ENCODE assay signal across 13 mouse cellular contexts in the genomic region with DNA sequence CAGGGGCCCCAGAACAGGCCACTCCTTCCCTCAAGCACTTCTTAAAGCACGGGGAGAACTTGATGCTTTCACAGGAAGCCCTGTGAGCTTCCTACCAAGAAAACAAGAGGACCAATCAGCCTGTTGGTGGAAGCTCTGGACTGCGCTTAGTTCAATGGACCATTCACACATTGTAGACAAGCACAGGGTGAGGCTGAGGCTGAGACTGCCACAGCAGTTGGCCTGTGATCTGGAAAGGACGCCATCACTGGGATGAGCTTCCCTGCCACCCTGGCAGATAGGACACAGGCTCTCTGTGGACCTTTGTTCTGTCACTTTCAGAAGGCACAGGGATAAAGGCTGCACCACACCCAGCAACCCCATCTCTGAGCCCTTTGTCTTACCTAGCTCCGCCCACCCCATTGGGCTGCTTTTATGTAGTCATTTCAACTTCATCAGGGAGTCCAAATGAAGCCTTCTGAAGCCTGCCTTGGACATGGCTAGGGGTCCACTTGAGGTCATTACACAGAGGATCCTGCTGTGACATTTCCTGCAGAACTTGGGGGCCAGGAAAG. TPM values are rescaled to one million over a fixed set of nuclear protein-coding genes. Genes with fewer than 3 reads are reported as not detected.
DNase-seq lines count a peak whose midpoint lies in the region; ATAC-seq and TF ChIP-seq lines count a peak whose summit lies in the region.
"Had no signal": no experiment of that assay in that cellular context is flagged by ENCODE, and none has a peak within 500 bp of the region (broad histone marks: within the 10 kb centered on the region; RNA-seq: fewer than 3 reads in every experiment).

No protein-coding gene starts in this region.

- H3K4me3 ChIP-seq in forebrain, embryonic 11.5 days (ENCODE audit: low read depth, low read length) = no peak overlapping the region
- H3K4me3 ChIP-seq in forebrain, embryonic 13.5 days = no peak overlapping the region
- H3K4me3 ChIP-seq in hindbrain, postnatal 0 days (ENCODE audit: low read length) = no peak overlapping the region
- H3K4me3 ChIP-seq in hindbrain, embryonic 13.5 days = no peak overlapping the region
- no peak overlapping the region for H3K4me3 ChIP-seq in embryonic facial prominence, embryonic 11.5 days (ENCODE audit: low read depth, low read length)
- no peak overlapping the region for H3K4me3 ChIP-seq in limb, embryonic 13.5 days
- H3K4me3 ChIP-seq in thymus, adult 2 months (ENCODE audit: control insufficient read depth, insufficient read depth, low read length) = no peak overlapping the region
- H3K4me3 ChIP-seq: kidney, embryonic 15.5 days had no signal

- WGBS in forebrain, embryonic 11.5 days = 45% methylated on average over 4 of the region's 4 CpGs
- 36% methylated on average over 4 of the region's 4 CpGs for WGBS in forebrain, embryonic 13.5 days
- 50% methylated on average over 4 of the region's 4 CpGs for WGBS in hindbrain, postnatal 0 days
- WGBS in hindbrain, embryonic 13.5 days = 46% methylated on average over 4 of the region's 4 CpGs
- 38% methylated on average over 4 of the region's 4 CpGs for WGBS in embryonic facial prominence, embryonic 11.5 days
- 45% methylated on average over 4 of the region's 4 CpGs for WGBS in limb, embryonic 13.5 days
- 79% methylated on average over 4 of the region's 4 CpGs for WGBS in thymus, adult 2 months

- H3K9ac ChIP-seq in forebrain, embryonic 11.5 days (ENCODE audit: low read length) = peak overlapping the region; percentile 12; the same call in 1 of the 2 replicates
- no peak overlapping the region for H3K9ac ChIP-seq in forebrain, embryonic 13.5 days
- H3K9ac ChIP-seq in hindbrain, postnatal 0 days (replicated peaks; ENCODE audit: low read length) = no peak overlapping the region
- H3K9ac ChIP-seq in hindbrain, embryonic 13.5 days = no peak overlapping the region
- no peak overlapping the region for H3K9ac ChIP-seq in embryonic facial prominence, embryonic 11.5 days (replicated peaks; ENCODE audit: low read length)
- no peak overlapping the region for H3K9ac ChIP-seq in limb, embryonic 13.5 days
- H3K9ac ChIP-seq: kidney, embryonic 15.5 days had no signal

- no peak for TF ChIP-seq POLR2A in thymus, adult 2 months (IDR thresholded peaks at IDR 0.05; ENCODE audit: control insufficient read depth, extremely low read depth, insufficient read depth, low read length, poor library complexity)

- no peaks in the 10 kb centered on the region for H3K36me3 ChIP-seq in forebrain, embryonic 11.5 days (ENCODE audit: control insufficient read depth, insufficient read depth, low read length)
- no peaks in the 10 kb centered on the region for H3K36me3 ChIP-seq in forebrain, embryonic 13.5 days (ENCODE audit: poor library complexity, severe bottlenecking)
- H3K36me3 ChIP-seq in hindbrain, postnatal 0 days (ENCODE audit: insufficient read depth, low read length) = no peaks in the 10 kb centered on the region
- no peaks in the 10 kb centered on the region for H3K36me3 ChIP-seq in hindbrain, embryonic 13.5 days
- H3K36me3 ChIP-seq in embryonic facial prominence, embryonic 11.5 days (replicated peaks; ENCODE audit: control insufficient read depth, insufficient read depth, low read depth, low read length) = no peaks in the 10 kb centered on the region
- H3K36me3 ChIP-seq in limb, embryonic 13.5 days = no peaks in the 10 kb centered on the region
- H3K36me3 ChIP-seq in thymus, adult 2 months (ENCODE audit: control insufficient read depth, insufficient read depth, low read length) = no peaks in the 10 kb centered on the region
- H3K36me3 ChIP-seq: kidney, embryonic 15.5 days had no signal

- no peaks in the 10 kb centered on the region for H3K27me3 ChIP-seq in forebrain, embryonic 11.5 days (ENCODE audit: control insufficient read depth, insufficient read depth, low read length)
- H3K27me3 ChIP-seq in forebrain, embryonic 13.5 days = no peaks in the 10 kb centered on the region
- no peaks in the 10 kb centered on the region for H3K27me3 ChIP-seq in hindbrain, postnatal 0 days (ENCODE audit: insufficient read depth, low read length)
- no peaks in the 10 kb centered on the region; the same call in 1 of the 2 replicates for H3K27me3 ChIP-seq in hindbrain, embryonic 13.5 days
- no peaks in the 10 kb centered on the region for H3K27me3 ChIP-seq in embryonic facial prominence, embryonic 11.5 days (ENCODE audit: control insufficient read depth, insufficient read depth, low read length)
- no peaks in the 10 kb centered on the region for H3K27me3 ChIP-seq in limb, embryonic 13.5 days
- no peaks in the 10 kb centered on the region for H3K27me3 ChIP-seq in thymus, adult 2 months (ENCODE audit: control insufficient read depth, insufficient read depth, low read length)
- H3K27me3 ChIP-seq: kidney, embryonic 15.5 days had no signal

- ATAC-seq in forebrain, embryonic 11.5 days (replicated peaks; ENCODE audit: low FRiP score) = peak; percentile 46; the same call in 1 of the 2 replicates
- no peak for ATAC-seq in forebrain, embryonic 13.5 days
- 0 out of 2 replicates have a peak, but pooled peaks have one; percentile 24 for ATAC-seq in hindbrain, postnatal 0 days
- ATAC-seq in hindbrain, embryonic 13.5 days (ENCODE audit: low FRiP score) = no peak
- ATAC-seq in embryonic facial prominence, embryonic 11.5 days (replicated peaks; ENCODE audit: insufficient number of reproducible peaks, low FRiP score, low TSS enrichment, low read depth) = 0 out of 2 replicates have a peak, but pooled peaks have one; percentile 34
- no peak; the same call in 1 of the 2 replicates for ATAC-seq in limb, embryonic 13.5 days (ENCODE audit: low FRiP score, low read depth)

- H3K4me2 ChIP-seq in forebrain, embryonic 11.5 days (ENCODE audit: low read depth, low read length, severe bottlenecking) = no peak overlapping the region
- no peak overlapping the region for H3K4me2 ChIP-seq in forebrain, embryonic 13.5 days
- H3K4me2 ChIP-seq in hindbrain, postnatal 0 days (ENCODE audit: low read depth, low read length) = no peak overlapping the region
- H3K4me2 ChIP-seq in hindbrain, embryonic 13.5 days = no peak overlapping the region
- H3K4me2 ChIP-seq in embryonic facial prominence, embryonic 11.5 days (ENCODE audit: low read depth, low read length) = no peak overlapping the region
- H3K4me2 ChIP-seq in limb, embryonic 13.5 days (replicated peaks) = peak overlapping the region; percentile 41
- H3K4me2 ChIP-seq: kidney, embryonic 15.5 days had no signal

- no peak overlapping the region for H3K27ac ChIP-seq in forebrain, embryonic 11.5 days (ENCODE audit: low read depth, low read length)
- H3K27ac ChIP-seq in forebrain, embryonic 13.5 days = no peak overlapping the region
- no peak overlapping the region for H3K27ac ChIP-seq in hindbrain, postnatal 0 days
- H3K27ac ChIP-seq in hindbrain, embryonic 13.5 days = no peak overlapping the region
- no peak overlapping the region for H3K27ac ChIP-seq in embryonic facial prominence, embryonic 11.5 days (replicated peaks; ENCODE audit: low read depth, low read length)
- no peak overlapping the region for H3K27ac ChIP-seq in limb, embryonic 13.5 days
- H3K27ac ChIP-seq in thymus, adult 2 months (ENCODE audit: control insufficient read depth, insufficient read depth, low read length) = no peak overlapping the region
- H3K27ac ChIP-seq: kidney, embryonic 15.5 days; macrophage had no signal

- no peaks in the 10 kb centered on the region for H3K9me3 ChIP-seq in forebrain, embryonic 11.5 days (ENCODE audit: control insufficient read depth, low read length)
- H3K9me3 ChIP-seq in forebrain, embryonic 13.5 days (replicated peaks) = no peaks in the 10 kb centered on the region
- H3K9me3 ChIP-seq in hindbrain, postnatal 0 days (ENCODE audit: low read length) = no peaks in the 10 kb centered on the region
- H3K9me3 ChIP-seq in hindbrain, embryonic 13.5 days = no peaks in the 10 kb centered on the region
- H3K9me3 ChIP-seq in embryonic facial prominence, embryonic 11.5 days (replicated peaks; ENCODE audit: control insufficient read depth, low read length) = no peaks in the 10 kb centered on the region
- no peaks in the 10 kb centered on the region for H3K9me3 ChIP-seq in limb, embryonic 13.5 days
- H3K9me3 ChIP-seq: kidney, embryonic 15.5 days had no signal

- no peak for DNase-seq in forebrain, embryonic 11.5 days (ENCODE audit: low spot score)
- DNase-seq in hindbrain, postnatal 0 days (ENCODE audit: low spot score) = no peak
- DNase-seq in embryonic facial prominence, embryonic 11.5 days (ENCODE audit: low spot score) = no peak
- no peak for DNase-seq in thymus, postnatal 14 days
- no peak for DNase-seq in thymus, adult 2 months
- DNase-seq: adrenal gland, postnatal 14 days; cerebellum, postnatal 14 days; heart, postnatal 4 days had no signal

- peaks cover 4% of the 10 kb centered on the region; the same call in 1 of the 2 replicates for H3K4me1 ChIP-seq in forebrain, embryonic 11.5 days (replicated peaks; ENCODE audit: control insufficient read depth, insufficient read depth, low read length)
- H3K4me1 ChIP-seq in forebrain, embryonic 13.5 days = 0 out of 2 replicates have a peak, but pooled peaks cover 4% of the 10 kb centered on the region
- H3K4me1 ChIP-seq in hindbrain, postnatal 0 days (ENCODE audit: insufficient read depth, low read length) = 0 out of 2 replicates have a peak, but pooled peaks cover 2% of the 10 kb centered on the region
- H3K4me1 ChIP-seq in hindbrain, embryonic 13.5 days (replicated peaks) = peaks cover 5% of the 10 kb centered on the region; the same call in 1 of the 2 replicates
- no peaks in the 10 kb centered on the region for H3K4me1 ChIP-seq in embryonic facial prominence, embryonic 11.5 days (ENCODE audit: control insufficient read depth, insufficient read depth, low read length)
- peaks cover 14% of the 10 kb centered on the region for H3K4me1 ChIP-seq in limb, embryonic 13.5 days
- H3K4me1 ChIP-seq in thymus, adult 2 months (replicated peaks; ENCODE audit: control insufficient read depth, insufficient read depth, low read length) = no peaks in the 10 kb centered on the region
- H3K4me1 ChIP-seq: kidney, embryonic 15.5 days had no signal

- no peak for TF ChIP-seq CTCF in hindbrain, postnatal 0 days (IDR thresholded peaks at IDR 0.05; ENCODE audit: low read depth)
- no peak for TF ChIP-seq CTCF in thymus, adult 2 months (IDR thresholded peaks at IDR 0.05; ENCODE audit: borderline replicate concordance, control insufficient read depth, extremely low read depth, insufficient read depth, low read length, poor library complexity)

RNA-seq across cellular contexts. Expression of gene Cyp2u1, which starts 13.0 kb away (rescaled TPM):
- 1.5 and 3.1 TPM in 2 replicates for polyA plus RNA-seq in forebrain, embryonic 11.5 days (2014; fragmentation: Nextera tagmentation; extraction: Ambion mirVana)
- polyA plus RNA-seq in forebrain, embryonic 13.5 days (2015; fragmentation: Nextera tagmentation; extraction: Ambion mirVana) = 3.4 and 4.7 TPM in 2 replicates
- total RNA-seq in hindbrain, postnatal 0 days (2014; rRNA removed) = 16.7 and 24.5 TPM in 2 replicates
- 13.7 and 14.5 TPM in 2 replicates for polyA plus RNA-seq in hindbrain, postnatal 0 days (2015; fragmentation: Nextera tagmentation; extraction: Ambion mirVana)
- polyA plus RNA-seq in hindbrain, embryonic 13.5 days (2015; fragmentation: Nextera tagmentation; extraction: Ambion mirVana) = 5.4 and 6.0 TPM in 2 replicates
- 1.4 and 2.4 TPM in 2 replicates for polyA plus RNA-seq in embryonic facial prominence, embryonic 11.5 days (2014; fragmentation: Nextera tagmentation; extraction: Ambion mirVana)
- 2.5 and 2.6 TPM in 2 replicates for polyA plus RNA-seq in limb, embryonic 13.5 days (2015; fragmentation: Nextera tagmentation; extraction: Ambion mirVana)
- 1.2 and 2.0 TPM in 2 replicates for polyA plus RNA-seq in thymus, adult 2 months (2012; rRNA removed)

RNA-seq across cellular contexts. Expression of gene Hadh, which starts 44.1 kb away (rescaled TPM):
- 74.1 and 75.7 TPM in 2 replicates for polyA plus RNA-seq in forebrain, embryonic 11.5 days (2014; fragmentation: Nextera tagmentation; extraction: Ambion mirVana)
- 37.2 and 40.9 TPM in 2 replicates for polyA plus RNA-seq in forebrain, embryonic 13.5 days (2015; fragmentation: Nextera tagmentation; extraction: Ambion mirVana)
- total RNA-seq in hindbrain, postnatal 0 days (2014; rRNA removed) = 25.0 and 27.6 TPM in 2 replicates
- 46.3 and 50.9 TPM in 2 replicates for polyA plus RNA-seq in hindbrain, postnatal 0 days (2015; fragmentation: Nextera tagmentation; extraction: Ambion mirVana)
- 33.1 and 34.1 TPM in 2 replicates for polyA plus RNA-seq in hindbrain, embryonic 13.5 days (2015; fragmentation: Nextera tagmentation; extraction: Ambion mirVana)
- polyA plus RNA-seq in embryonic facial prominence, embryonic 11.5 days (2014; fragmentation: Nextera tagmentation; extraction: Ambion mirVana) = 107 and 116 TPM in 2 replicates
- 112 and 118 TPM in 2 replicates for polyA plus RNA-seq in limb, embryonic 13.5 days (2015; fragmentation: Nextera tagmentation; extraction: Ambion mirVana)
- polyA plus RNA-seq in thymus, adult 2 months (2012; rRNA removed) = 92.4 and 101 TPM in 2 replicates

Comparison
In these comparisons a context has a peak if more than half of its experiments do, and no peak if none do; other contexts are left out.
1. ATAC-seq: peak in forebrain, embryonic 11.5 days (single experiment), hindbrain, postnatal 0 days (single experiment) and embryonic facial prominence, embryonic 11.5 days (single experiment); none in forebrain, embryonic 13.5 days (single experiment), hindbrain, embryonic 13.5 days (single experiment) and limb, embryonic 13.5 days (single experiment).